Mouse (Mus musculus) liver, embryonic 14.5 days (tissue): ENCODE results near the gene Mta1.

Experiments used
- CTCF ChIP-seq: IDR thresholded peaks from 2 replicates; pipeline ENCODE4 v1.5.1; 2016; ENCODE audit warnings: antibody characterized with exemption, low read depth, control low read depth
- EP300 ChIP-seq: IDR thresholded peaks from 2 replicates; pipeline ENCODE4 v1.6.1; 2016; ENCODE audit warnings: antibody characterized with exemption, low read depth

DNA sequence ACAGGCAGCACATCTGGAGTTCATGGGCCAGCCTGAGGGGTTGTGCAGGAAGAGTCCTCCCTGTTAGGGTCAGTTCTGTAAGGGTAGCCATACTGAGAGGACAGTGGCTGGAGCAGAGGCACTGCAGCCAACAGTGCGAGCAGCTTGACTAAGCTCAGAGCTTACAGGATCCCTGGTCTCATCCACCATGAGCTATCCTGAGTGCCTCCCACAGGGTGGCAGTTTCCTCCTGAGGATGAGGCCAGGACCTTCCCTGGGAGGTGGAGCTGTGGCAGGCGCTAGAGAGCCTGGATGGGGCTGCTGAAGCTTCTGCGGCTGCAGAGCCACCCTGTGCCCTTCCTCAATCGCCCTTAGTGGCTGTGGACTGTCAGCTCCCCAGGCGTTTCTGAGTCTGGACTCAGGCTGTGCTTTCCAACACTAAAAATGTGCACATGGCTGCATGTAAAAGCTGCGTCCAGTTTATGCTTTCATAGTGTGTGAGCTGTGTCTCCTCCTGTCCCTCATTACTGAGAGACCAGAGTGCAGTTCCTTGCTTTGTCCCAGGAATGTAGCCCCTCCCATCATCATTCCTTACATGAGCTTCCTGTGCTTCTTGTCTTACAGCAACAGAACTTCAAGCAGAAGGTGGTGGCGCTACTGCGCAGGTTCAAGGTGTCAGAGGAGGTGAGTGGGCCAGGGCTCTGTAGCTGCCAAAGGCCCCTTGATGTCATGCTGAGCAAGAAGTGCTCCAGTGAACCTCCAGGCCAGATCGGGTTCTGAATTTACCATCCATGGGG lies 46.3 kb upstream of the Mta1 start:
- TF ChIP-seq CTCF = no peak
- no peak for TF ChIP-seq EP300
